Mouse (Mus musculus) hindbrain, embryonic 15.5 days (tissue): ENCODE measurements around the gene Hoxb7. TPM values are rescaled to one million over a fixed set of nuclear protein-coding genes. Genes with fewer than 3 reads are reported as not detected.
A peak's percentile ranks its signal among the peaks of the same experiment; 100 is the strongest.

Experiments used
- ATAC-seq: fragments of 200-750 bp; cut with Nextera tagmentation; 2 replicates; pipeline ENCODE4 v1.8.0; 2017; ENCODE audit warnings: low read depth, moderate number of reproducible peaks, moderate TSS enrichment; ENCODE audit not compliant: low FRiP score
- H3K27ac ChIP-seq: fragments of 300-500 bp; sonication (generic); replicated peaks from 2 replicates; pipeline ENCODE4 v1.5.1; 2015; ENCODE audit warnings: mild to moderate bottlenecking, inconsistent platforms
- H3K27me3 ChIP-seq: fragments of 300-500 bp; sonication (generic); 2 replicates; pipeline ENCODE4 v1.6.1; 2015; ENCODE audit warnings: control low read depth, inconsistent platforms
- H3K36me3 ChIP-seq: fragments of 300-500 bp; sonication (generic); 2 replicates; pipeline ENCODE4 v1.6.1; 2015; ENCODE audit warnings: control low read depth, inconsistent platforms
- H3K4me1 ChIP-seq: fragments of 300-500 bp; sonication (generic); replicated peaks from 2 replicates; pipeline ENCODE4 v1.6.1; 2015; ENCODE audit warnings: control low read depth, inconsistent platforms
- H3K4me2 ChIP-seq: fragments of 300-500 bp; sonication (generic); 2 replicates; pipeline ENCODE4 v1.6.1; 2015; ENCODE audit warnings: moderate library complexity, mild to moderate bottlenecking, inconsistent platforms
- H3K4me3 ChIP-seq: fragments of 300-500 bp; sonication (generic); 2 replicates; pipeline ENCODE4 v1.5.1; 2015; ENCODE audit warnings: mild to moderate bottlenecking, inconsistent platforms
- H3K9ac ChIP-seq: fragments of 300-500 bp; sonication (generic); 2 replicates; pipeline ENCODE4 v1.6.1; 2015; ENCODE audit warnings: inconsistent platforms
- H3K9me3 ChIP-seq: fragments of 300-500 bp; sonication (generic); 2 replicates; pipeline ENCODE4 v1.6.1; 2016; ENCODE audit warnings: control low read depth, inconsistent platforms
- WGBS: fragments of 180-500 bp; shearing (Covaris S2); methylation state at CpG from one replicate; pipeline ENCODE4 v1.1.7; 2015; 5-methylcytosine and 5-hydroxymethylcytosine counted together
- polyA plus RNA-seq: library from polyadenylated mRNA; unstranded; fragments of >200 nt; fragmentation: Nextera tagmentation; extraction: Ambion mirVana; gene quantifications from 2 replicates; pipeline ENCODE4 v1.2.1, GENCODE M21; 2015

Hoxb7 gene
- polyA plus RNA-seq, 1 experiment from 2014 or later: 33.6 TPM

DNA sequence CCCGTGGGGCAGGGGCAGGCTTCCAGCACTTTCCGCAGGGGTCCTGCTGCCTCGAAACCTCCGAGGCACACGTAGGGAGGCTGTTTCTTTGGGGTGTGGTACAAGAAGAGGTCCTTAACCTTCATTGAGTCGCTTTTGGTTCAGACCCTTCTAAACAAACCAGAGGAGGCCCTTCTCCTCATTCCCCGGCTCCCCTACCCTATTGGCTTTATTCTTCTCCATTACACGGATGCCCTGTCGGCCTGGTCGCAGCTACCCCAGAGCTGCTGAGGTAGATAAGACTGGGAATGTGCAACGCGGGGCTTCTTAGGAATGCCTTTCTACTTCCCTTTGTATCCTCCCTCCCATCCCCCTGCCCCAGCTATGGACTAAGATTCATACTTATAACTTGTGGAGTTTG is 40.3 kb downstream of the Hoxb7 start:
- Histone ChIP-seq H3K9ac (peak overlapping the region; percentile 65), H3K4me1 (no peaks in the 10 kb centered on the region), H3K27me3 (peaks cover 62% of the 10 kb centered on the region), H3K27ac (peak overlapping the region; percentile 96), H3K4me3 (peak overlapping the region; percentile 43), H3K4me2 (peak overlapping the region; percentile 59), H3K9me3 (no peaks in the 10 kb centered on the region), H3K36me3 (no peaks in the 10 kb centered on the region)
- WGBS: 4% methylated on average over 12 of the region's 12 CpGs
- no peak for ATAC-seq

DNA sequence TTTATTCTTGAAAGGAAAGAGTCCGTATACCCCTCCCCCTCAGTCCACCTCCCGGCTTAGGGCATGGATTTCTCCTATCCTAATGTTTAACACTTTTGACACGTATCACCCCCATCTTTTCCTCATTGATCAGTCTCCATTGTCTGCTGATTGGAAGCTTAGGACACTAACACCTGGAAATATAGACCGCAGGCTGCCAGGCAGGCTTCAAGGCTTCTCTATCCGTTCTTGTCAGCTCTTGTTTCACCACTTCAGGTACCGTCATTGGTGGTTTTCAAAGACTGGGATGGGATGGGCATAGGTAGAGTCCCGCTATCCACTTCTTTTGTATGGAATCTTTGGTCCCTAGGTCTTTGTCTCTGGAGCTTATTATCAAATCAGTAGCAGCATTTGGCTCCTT is 40.7 kb downstream of the Hoxb7 start:
- Histone ChIP-seq H3K27me3 (peaks cover 60% of the 10 kb centered on the region), H3K27ac (peak overlapping the region; percentile 96), H3K4me1 (no peaks in the 10 kb centered on the region), H3K4me2 (peak overlapping the region; percentile 59), H3K9ac (peak overlapping the region; percentile 65), H3K4me3 (peak overlapping the region; percentile 43), H3K36me3 (no peaks in the 10 kb centered on the region), H3K9me3 (no peaks in the 10 kb centered on the region)
- 5% methylated on average over 7 of the region's 7 CpGs for WGBS
- no peak for ATAC-seq

DNA sequence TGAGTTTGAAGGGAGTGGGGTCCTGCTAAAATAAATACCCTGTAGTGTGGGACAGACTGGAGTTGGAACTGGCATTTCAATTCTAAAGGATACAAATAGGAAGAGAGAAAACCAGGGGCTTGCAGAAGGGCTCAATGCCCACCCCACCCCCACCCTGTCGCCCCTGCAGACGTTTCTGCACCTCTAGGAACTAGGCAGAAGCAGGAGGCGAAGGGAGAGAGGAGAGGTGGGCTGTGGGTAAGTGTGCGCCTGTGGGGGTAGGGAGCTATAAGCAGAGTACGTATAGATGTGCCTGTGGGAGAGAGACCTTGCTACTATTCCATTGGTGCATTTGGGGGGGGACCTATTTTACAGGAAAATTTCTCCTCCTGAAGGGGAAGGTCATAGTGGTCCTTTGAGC is 41.3 kb downstream of the Hoxb7 start:
- H3K4me2 ChIP-seq: peak overlapping the region; percentile 59
- H3K9ac ChIP-seq: peak overlapping the region; percentile 65
- ATAC-seq: peak; percentile 67
- no peaks in the 10 kb centered on the region for H3K36me3 ChIP-seq
- peak overlapping the region; percentile 43 for H3K4me3 ChIP-seq
- H3K4me1 ChIP-seq: no peaks in the 10 kb centered on the region
- WGBS: 4% methylated on average over 5 of the region's 5 CpGs
- no peaks in the 10 kb centered on the region for H3K9me3 ChIP-seq
- peak overlapping the region; percentile 96 for H3K27ac ChIP-seq
- H3K27me3 ChIP-seq: peaks cover 54% of the 10 kb centered on the region

DNA sequence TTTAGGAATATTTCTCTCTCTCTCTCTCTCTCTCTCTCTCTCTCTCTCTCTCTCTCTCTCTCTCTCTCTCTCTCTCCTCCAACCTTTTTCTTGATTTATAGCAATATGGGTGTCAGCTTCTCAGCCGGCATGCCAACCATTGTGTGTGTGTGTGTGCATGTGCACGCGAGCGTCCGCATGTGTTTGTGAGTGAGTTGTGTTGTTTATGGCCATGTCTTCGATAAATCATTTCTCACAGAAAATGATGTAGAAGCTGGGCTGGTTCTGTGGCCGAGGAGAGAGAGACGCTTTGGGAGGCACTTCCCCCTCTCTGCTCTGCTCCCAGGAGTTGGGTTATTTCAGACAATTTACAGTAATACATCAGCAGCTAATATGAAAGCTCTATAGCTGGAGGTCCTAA is 42.2 kb downstream of the Hoxb7 start:
- peak overlapping the region; percentile 43 for H3K4me3 ChIP-seq
- no peaks in the 10 kb centered on the region for H3K4me1 ChIP-seq
- H3K4me2 ChIP-seq: peak overlapping the region; percentile 59
- no peaks in the 10 kb centered on the region for H3K36me3 ChIP-seq
- 5% methylated on average over 8 of the region's 8 CpGs for WGBS
- peak overlapping the region; percentile 65 for H3K9ac ChIP-seq
- no peaks in the 10 kb centered on the region for H3K9me3 ChIP-seq
- peaks cover 50% of the 10 kb centered on the region for H3K27me3 ChIP-seq
- ATAC-seq: no peak
- H3K27ac ChIP-seq: peak overlapping the region; percentile 96

DNA sequence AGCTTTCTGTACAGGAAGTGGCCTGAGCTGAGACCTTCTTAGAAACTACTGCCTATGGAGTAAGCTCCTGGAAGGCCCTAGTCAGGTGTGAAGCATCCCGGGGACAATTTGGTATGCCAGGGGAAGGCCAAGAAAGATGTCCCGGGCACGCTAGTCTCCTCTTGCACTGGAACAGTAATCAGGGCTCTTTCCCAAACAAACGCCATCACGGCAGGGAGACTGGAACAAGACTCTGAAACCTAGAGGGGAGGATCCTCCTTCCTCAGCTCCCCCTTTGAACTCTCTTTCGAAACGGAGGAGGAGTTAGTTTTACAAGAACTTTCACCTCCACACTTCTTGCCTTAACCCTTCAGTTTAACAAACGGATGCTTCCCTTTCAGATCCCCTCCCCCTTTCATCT is 45.7 kb downstream of the Hoxb7 start:
- Histone ChIP-seq H3K4me2 (peak overlapping the region; percentile 59), H3K4me1 (peaks cover 22% of the 10 kb centered on the region), H3K9ac (peak overlapping the region; percentile 65), H3K4me3 (peak overlapping the region; percentile 43), H3K9me3 (no peaks in the 10 kb centered on the region), H3K27me3 (peaks cover 59% of the 10 kb centered on the region), H3K36me3 (no peaks in the 10 kb centered on the region), H3K27ac (peak overlapping the region; percentile 96)
- ATAC-seq: no peak
- WGBS: under 1% methylated on average over 8 of the region's 8 CpGs

DNA sequence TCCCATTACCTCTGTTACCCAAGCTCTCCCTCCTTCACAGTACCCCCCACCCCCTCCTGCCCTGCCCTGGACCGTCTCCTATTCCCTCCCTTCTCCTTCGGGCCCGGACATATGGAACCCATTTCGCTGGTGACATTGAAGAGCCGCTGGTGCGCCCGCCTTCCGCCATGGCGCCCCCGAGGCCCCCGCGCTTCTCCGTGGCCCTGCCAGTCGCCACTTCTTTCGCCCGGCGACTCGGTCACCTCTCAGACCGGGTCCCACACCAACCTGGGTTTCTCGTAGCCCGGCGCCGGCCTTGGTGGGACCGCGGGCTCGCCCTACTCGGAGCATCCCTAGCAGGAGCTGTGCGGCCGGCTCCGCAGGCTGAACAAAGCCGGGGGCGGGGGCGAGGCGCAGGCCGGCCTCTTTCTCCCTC is 46.2 kb downstream of the Hoxb7 start:
- peak overlapping the region; percentile 96 for H3K27ac ChIP-seq
- peak overlapping the region; percentile 59 for H3K4me2 ChIP-seq
- peaks cover 59% of the 10 kb centered on the region for H3K27me3 ChIP-seq
- H3K4me1 ChIP-seq: peaks cover 22% of the 10 kb centered on the region
- peak overlapping the region; percentile 43 for H3K4me3 ChIP-seq
- H3K9ac ChIP-seq: peak overlapping the region; percentile 65
- no peaks in the 10 kb centered on the region for H3K9me3 ChIP-seq
- H3K36me3 ChIP-seq: no peaks in the 10 kb centered on the region
- ATAC-seq: no peak
- under 1% methylated on average over 35 of the region's 35 CpGs for WGBS

DNA sequence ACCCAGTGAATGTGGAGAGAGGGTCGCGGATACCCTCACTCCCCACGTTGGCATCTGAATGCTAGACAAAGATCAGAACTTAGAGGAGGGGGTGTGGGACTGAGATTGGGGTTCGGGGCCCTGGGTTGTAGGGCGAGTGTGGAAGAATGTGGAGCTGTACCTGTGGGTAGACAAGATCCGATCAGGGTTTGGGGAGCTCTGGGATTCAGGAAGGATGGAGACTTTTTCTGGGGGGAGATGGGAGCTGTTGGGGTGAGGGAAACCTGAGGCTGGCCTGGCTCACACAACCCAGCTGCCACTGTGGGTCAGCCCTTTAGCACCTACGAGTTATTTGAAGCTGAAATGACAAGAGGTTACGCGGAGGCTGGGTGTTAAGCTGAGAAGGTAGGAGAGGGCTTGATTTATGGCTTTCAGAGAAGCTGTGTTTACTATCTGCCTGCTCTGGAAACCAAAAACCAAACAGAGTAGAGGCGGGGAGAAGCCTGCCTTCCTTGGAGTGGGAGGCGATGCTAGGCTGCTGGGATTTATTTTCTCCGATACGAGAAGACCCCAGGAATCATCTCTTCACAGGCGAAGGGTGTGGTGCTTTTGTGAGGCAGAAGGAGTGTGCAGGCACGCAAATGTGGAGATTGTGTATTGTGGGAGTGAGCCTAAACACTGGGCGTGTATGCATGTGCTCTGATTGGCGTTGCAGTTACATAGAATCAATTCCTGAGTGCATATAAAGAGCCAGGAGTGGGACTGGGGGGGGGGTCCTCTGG is 47.0 kb downstream of the Hoxb7 start:
- 3% methylated on average over 17 of the region's 17 CpGs for WGBS
- Histone ChIP-seq H3K9me3 (no peaks in the 10 kb centered on the region), H3K27ac (peak overlapping the region; percentile 96), H3K27me3 (peaks cover 56% of the 10 kb centered on the region), H3K4me2 (peak overlapping the region; percentile 59), H3K36me3 (no peaks in the 10 kb centered on the region), H3K9ac (peak overlapping the region; percentile 65), H3K4me3 (peak overlapping the region; percentile 43), H3K4me1 (peaks cover 29% of the 10 kb centered on the region)
- ATAC-seq: no peak

DNA sequence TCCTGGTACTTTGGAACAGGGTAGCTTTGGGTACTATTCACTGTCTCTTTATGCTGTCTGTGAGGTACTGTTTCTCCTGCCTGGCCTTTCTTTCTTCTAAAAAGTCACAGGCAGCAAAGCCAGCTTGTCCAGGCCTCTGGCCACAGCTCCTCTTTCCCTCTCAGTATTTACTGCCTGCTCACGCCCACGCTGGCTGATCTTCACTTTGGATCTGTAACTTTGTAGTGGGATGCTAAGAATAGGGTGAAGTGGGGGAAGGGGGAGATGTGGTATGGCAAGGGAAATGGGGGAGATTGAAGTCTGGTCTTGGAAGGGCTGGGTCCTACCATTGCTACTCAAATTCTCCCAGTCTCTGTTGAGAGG is 47.6 kb downstream of the Hoxb7 start:
- 9% methylated on average over 2 of the region's 2 CpGs for WGBS
- H3K4me1 ChIP-seq: peaks cover 35% of the 10 kb centered on the region
- peak overlapping the region; percentile 43 for H3K4me3 ChIP-seq
- no peaks in the 10 kb centered on the region for H3K9me3 ChIP-seq
- peaks cover 53% of the 10 kb centered on the region for H3K27me3 ChIP-seq
- no peak for ATAC-seq
- H3K36me3 ChIP-seq: no peaks in the 10 kb centered on the region
- H3K4me2 ChIP-seq: peak overlapping the region; percentile 59
- H3K27ac ChIP-seq: peak overlapping the region; percentile 96
- H3K9ac ChIP-seq: peak overlapping the region; percentile 65

DNA sequence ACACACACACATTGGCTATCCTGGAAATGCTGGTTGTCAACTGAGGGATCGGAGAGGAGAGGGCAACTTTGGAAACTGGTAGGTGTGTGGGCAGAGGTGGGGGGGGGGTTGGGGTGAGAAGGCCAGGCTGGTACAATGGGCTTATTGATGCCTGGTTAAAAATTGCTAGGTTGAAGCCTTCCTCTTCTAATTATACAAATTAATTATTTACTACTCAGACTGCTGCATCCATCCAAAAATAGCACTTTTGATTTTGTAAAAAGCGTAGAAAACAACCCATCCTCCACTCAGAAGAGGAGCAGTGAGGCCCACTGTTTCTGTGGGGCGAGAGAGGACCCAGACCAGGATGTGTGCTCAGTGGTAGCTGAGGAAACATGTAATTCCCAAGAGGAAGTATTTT is 48.6 kb downstream of the Hoxb7 start:
- no peak for ATAC-seq
- H3K36me3 ChIP-seq: no peaks in the 10 kb centered on the region
- H3K27me3 ChIP-seq: peaks cover 52% of the 10 kb centered on the region
- H3K9ac ChIP-seq: peak overlapping the region; percentile 65
- H3K9me3 ChIP-seq: no peaks in the 10 kb centered on the region
- H3K4me3 ChIP-seq: peak overlapping the region; percentile 43
- 25% methylated on average over 3 of the region's 3 CpGs for WGBS
- peaks cover 44% of the 10 kb centered on the region for H3K4me1 ChIP-seq
- peak overlapping the region; percentile 59 for H3K4me2 ChIP-seq
- peak overlapping the region; percentile 96 for H3K27ac ChIP-seq

DNA sequence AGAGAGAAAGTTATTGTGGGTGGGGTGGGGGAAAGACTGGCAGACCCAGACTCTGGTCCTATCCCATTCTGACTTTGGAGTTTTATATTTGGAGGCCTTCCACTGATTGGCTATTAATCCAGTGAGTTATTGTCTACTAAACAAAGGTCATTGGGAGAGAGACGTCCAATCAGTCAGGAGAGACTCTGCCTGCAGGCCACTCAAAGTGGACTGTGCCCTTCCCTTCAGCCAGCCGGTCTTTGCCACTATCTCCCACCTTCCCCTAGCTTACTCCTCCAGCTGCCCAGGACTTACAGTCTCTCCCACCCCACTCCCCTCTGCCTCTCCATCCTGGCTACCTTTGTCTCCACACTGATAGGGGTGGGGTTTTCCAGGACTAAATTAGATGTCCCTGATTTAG is 50.2 kb downstream of the Hoxb7 start:
- 3% methylated on average over 2 of the region's 2 CpGs for WGBS
- Histone ChIP-seq H3K27ac (peak overlapping the region; percentile 96), H3K4me2 (peak overlapping the region; percentile 59), H3K9ac (peak overlapping the region; percentile 60), H3K4me3 (peak overlapping the region; percentile 43; the same call in 1 of the 2 replicates), H3K9me3 (no peaks in the 10 kb centered on the region), H3K4me1 (peaks cover 46% of the 10 kb centered on the region), H3K27me3 (peaks cover 45% of the 10 kb centered on the region), H3K36me3 (no peaks in the 10 kb centered on the region)
- no peak for ATAC-seq

DNA sequence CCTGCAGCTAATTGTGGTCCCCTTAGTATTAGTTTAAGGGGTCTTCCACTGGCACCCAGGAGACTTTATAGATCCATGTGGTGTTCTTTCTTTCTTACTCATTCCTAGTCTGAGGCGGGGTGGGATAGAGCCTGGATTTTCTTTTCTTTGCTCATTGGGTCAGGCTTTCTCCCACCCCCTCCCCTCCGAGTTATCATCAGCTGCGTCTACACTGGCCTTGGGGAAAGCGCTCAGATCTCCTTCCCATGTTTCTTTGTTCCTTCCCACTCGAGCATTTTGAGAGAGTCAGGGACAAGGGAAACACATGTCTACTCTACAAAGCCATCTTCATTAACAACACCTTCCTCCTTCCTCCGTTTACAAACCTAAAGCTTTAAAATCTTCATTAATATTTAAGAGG is 50.6 kb downstream of the Hoxb7 start:
- no peak for ATAC-seq
- Histone ChIP-seq H3K9ac (peak overlapping the region; percentile 60), H3K36me3 (no peaks in the 10 kb centered on the region), H3K4me3 (peak overlapping the region; percentile 43; the same call in 1 of the 2 replicates), H3K4me1 (peaks cover 46% of the 10 kb centered on the region), H3K9me3 (no peaks in the 10 kb centered on the region), H3K27ac (peak overlapping the region; percentile 96), H3K4me2 (peak overlapping the region; percentile 59), H3K27me3 (peaks cover 42% of the 10 kb centered on the region)
- 4% methylated on average over 6 of the region's 6 CpGs for WGBS

DNA sequence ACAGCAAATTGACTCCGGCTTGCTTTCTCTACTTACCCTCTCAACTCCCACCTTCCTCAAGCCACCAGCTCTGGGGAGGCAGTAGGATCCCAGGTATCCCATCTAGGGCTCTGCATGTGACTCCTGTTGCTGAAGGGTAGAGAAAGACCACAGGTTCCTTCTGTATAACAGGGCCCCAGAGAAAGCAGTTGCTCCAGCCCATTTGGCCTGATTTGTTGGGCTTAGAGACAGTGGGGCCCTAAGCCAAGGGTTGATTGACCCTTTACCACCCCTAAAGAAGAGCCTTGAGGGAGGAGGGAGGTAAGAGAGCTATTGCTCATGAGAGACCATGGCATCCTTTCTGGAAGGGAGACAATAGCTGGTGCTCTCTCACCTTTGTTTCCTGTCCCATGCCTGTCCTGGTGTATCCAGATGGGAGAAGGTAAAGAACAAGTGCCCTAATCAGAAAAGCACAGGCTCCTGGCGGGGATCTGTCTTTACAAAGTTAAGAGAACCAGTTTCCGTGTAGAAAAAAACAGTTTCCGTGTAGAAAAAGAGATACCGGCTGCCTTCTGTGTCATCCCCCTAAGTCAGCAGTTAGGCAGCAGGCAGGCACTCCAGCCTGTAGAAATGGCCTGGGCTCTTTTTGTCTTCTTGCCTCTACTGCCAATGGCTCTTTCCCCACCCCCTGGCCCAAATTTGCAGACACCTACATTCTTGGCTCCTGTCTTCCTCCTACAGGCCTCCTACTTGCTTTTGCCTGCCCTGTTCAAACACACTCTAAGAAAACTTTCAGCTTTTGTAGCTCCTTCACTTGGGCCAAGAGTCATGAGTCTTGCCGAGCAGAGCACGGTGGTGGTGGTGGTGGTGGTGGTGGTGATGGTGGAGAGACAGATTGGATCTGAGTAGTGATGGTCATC is 52.8 kb downstream of the Hoxb7 start:
- H3K4me3 ChIP-seq: peak overlapping the region; percentile 43
- H3K27me3 ChIP-seq: peaks cover 42% of the 10 kb centered on the region
- H3K27ac ChIP-seq: peak overlapping the region; percentile 96
- 13% methylated on average over 7 of the region's 7 CpGs for WGBS
- ATAC-seq: no peak
- peaks cover 56% of the 10 kb centered on the region for H3K4me1 ChIP-seq
- no peaks in the 10 kb centered on the region for H3K36me3 ChIP-seq
- H3K4me2 ChIP-seq: peak overlapping the region; percentile 59
- H3K9ac ChIP-seq: peak overlapping the region; percentile 60
- H3K9me3 ChIP-seq: no peaks in the 10 kb centered on the region
